Mouse (Mus musculus) hindbrain, embryonic 10.5 days (tissue): ENCODE data around the gene Thtpa. TPM values are rescaled to one million over a fixed set of nuclear protein-coding genes. Genes with fewer than 3 reads are reported as not detected.

Experiments used
- DNase-seq: peaks from one replicate; pipeline ENCODE4 v3.0.0-alpha.2; 2017; ENCODE audit warnings: low spot score
- H3K27ac ChIP-seq: fragments of 300-500 bp; sonication (generic); 2 replicates; pipeline ENCODE4 v1.5.1; 2016; ENCODE audit warnings: mild to moderate bottlenecking, moderate library complexity
- H3K27me3 ChIP-seq: fragments of 300-500 bp; sonication (generic); 2 replicates; pipeline ENCODE4 v1.6.1; 2016; ENCODE audit warnings: mild to moderate bottlenecking; ENCODE audit not compliant: poor library complexity, insufficient read depth, severe bottlenecking
- H3K36me3 ChIP-seq: fragments of 300-500 bp; sonication (generic); 2 replicates; pipeline ENCODE4 v1.6.1; 2016; ENCODE audit warnings: mild to moderate bottlenecking, moderate library complexity
- H3K4me1 ChIP-seq: fragments of 300-500 bp; sonication (generic); replicated peaks from 2 replicates; pipeline ENCODE4 v1.6.1; 2016; ENCODE audit warnings: mild to moderate bottlenecking
- H3K4me3 ChIP-seq: fragments of 300-500 bp; sonication (generic); 2 replicates; pipeline ENCODE4 v1.5.1; 2016; ENCODE audit warnings: mild to moderate bottlenecking, moderate library complexity
- H3K9me3 ChIP-seq: fragments of 300-500 bp; sonication (generic); 2 replicates; pipeline ENCODE4 v1.6.1; 2016; ENCODE audit warnings: mild to moderate bottlenecking, moderate library complexity
- WGBS: fragments of 180-500 bp; shearing (Covaris S2); methylation state at CpG from one replicate; pipeline ENCODE4 v1.1.7; 2016; 5-methylcytosine and 5-hydroxymethylcytosine counted together
- polyA plus RNA-seq: library from polyadenylated mRNA; unstranded; fragments of >200 nt; fragmentation: Nextera tagmentation; extraction: Ambion mirVana; gene quantifications from 2 replicates; pipeline ENCODE4 v1.2.1, GENCODE M21; 2016

Thtpa gene
- polyA plus RNA-seq, 1 experiment from 2014 or later: 26.1 TPM

DNA sequence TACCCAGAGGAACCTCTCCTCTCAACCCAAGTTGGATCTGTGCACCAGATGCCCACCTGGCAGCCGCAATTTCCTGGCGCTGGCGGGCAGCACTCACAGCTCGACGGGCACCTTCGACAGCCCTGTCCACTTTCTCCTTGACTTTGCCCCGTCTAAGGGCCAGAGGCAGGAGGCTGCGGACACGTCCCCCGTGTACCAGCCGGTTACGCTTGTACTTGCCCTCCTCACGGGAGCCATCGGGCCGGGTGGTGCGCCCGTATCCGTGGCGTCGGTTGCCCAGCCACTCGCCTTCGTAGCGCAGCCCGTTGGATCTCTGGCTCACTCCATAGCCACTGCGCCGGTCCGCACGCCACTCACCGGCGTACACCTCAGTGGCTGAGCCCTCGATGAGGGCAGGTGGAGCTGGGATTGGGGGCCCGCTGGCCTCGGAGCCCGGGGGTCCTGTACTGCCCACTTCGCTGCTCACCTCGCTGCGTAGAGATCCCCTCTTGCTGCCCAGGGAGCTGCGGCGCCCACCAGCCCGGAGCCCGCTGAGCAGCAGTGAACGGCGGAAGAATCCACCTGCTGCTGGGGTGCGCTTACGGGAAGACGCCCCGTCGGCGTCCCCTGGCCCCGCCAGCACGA is 18.9 kb downstream of the Thtpa start:
- H3K27ac ChIP-seq: no peak overlapping the region
- WGBS: 71% methylated on average over 51 of the region's 51 CpGs
- H3K36me3 ChIP-seq: no peaks in the 10 kb centered on the region
- H3K4me3 ChIP-seq: peak overlapping the region; percentile 73; the same call in 1 of the 2 replicates
- no peak for DNase-seq
- peaks cover 54% of the 10 kb centered on the region for H3K4me1 ChIP-seq
- H3K9me3 ChIP-seq: no peaks in the 10 kb centered on the region
- H3K27me3 ChIP-seq: peaks cover 96% of the 10 kb centered on the region

GRCm38 (mm10) chr14:55113975-55114645 is 19.5 kb downstream of the Thtpa start:
- Histone ChIP-seq H3K4me1 (peaks cover 48% of the 10 kb centered on the region), H3K36me3 (no peaks in the 10 kb centered on the region), H3K27ac (0 out of 2 replicates have a peak overlapping the region, but pooled peaks have one; percentile 86), H3K27me3 (peaks cover 94% of the 10 kb centered on the region), H3K9me3 (no peaks in the 10 kb centered on the region), H3K4me3 (peak overlapping the region; percentile 73)
- peak; percentile 36 for DNase-seq
- 9% methylated on average over 26 of the region's 26 CpGs for WGBS

DNA sequence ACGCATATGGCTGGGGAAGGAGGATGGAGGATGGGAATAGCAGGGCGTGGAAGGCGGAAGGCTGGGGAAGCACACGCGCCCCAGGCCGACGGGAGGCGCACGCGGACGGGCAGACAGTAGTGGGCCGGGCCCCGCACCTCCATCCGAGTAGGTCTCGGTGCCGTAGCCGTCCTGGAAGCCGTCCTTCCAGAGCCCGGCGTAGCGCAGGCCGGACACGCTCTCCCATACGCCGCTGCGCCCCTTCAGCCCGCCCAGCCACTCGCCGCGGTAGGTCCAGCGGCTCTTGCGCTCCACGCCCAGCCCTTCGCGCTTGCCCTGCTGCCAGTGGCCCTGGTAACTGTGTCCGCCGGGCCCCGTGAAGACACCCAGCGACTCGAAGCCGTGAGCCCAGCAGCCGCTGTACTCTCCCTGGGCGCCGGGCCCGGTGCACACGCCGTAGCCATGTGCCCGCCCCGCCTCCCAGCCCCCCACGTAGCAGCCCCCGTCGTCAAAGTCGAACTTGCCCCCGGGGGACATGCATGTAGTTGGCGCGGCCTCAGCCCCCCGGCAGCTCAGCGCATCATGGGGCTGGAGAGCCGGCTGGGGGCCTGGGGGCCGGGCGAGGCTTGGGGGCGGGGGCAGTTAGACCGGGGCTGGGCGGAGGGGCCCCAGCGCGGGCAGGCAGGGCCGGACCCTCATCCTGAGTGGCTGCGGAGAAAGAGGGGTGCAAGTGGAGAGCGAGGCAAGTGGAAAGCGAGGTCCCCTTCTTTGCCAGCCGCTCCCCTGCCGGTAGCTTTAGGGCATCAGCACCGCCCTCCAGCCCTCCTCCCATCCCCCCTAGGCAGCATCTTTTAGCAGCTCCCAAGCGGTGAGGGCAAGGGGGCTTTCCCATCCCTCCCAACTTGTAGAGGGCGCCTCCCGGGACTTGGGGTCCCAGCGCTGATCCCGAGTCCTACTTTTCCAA is 20.4 kb downstream of the Thtpa start:
- peaks cover 84% of the 10 kb centered on the region for H3K27me3 ChIP-seq
- H3K4me3 ChIP-seq: peak overlapping the region; percentile 73
- H3K9me3 ChIP-seq: no peaks in the 10 kb centered on the region
- WGBS: under 1% methylated on average over 78 of the region's 78 CpGs
- no peaks in the 10 kb centered on the region for H3K36me3 ChIP-seq
- peaks cover 39% of the 10 kb centered on the region for H3K4me1 ChIP-seq
- H3K27ac ChIP-seq: peak overlapping the region; percentile 86
- DNase-seq: peak; percentile 65

DNA sequence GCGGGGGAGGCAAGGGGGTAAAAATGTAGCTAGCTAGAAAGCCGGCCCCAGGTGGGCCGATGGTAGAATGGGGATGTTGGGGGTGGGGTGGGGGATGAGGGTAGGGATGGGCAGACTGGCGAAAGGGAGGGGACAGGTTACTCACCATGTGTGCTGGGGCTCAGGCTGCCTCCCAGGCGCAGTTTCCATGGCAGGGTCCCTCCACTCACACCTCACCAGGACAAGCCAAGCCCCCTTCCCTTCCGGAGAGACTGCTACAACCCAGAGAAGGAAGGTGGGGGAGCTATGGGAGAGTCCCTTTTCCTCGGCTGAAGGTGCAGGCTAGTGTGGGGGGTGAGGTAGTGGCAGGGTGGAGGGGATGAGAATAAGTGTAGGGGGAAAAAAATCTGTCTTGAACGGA is 21.3 kb downstream of the Thtpa start:
- Histone ChIP-seq H3K9me3 (no peaks in the 10 kb centered on the region), H3K36me3 (no peaks in the 10 kb centered on the region), H3K4me1 (peaks cover 37% of the 10 kb centered on the region), H3K27me3 (peaks cover 76% of the 10 kb centered on the region), H3K27ac (peak overlapping the region; percentile 86), H3K4me3 (peak overlapping the region; percentile 73)
- 1% methylated on average over 8 of the region's 8 CpGs for WGBS
- DNase-seq: no peak

GRCm38 (mm10) chr14:55116425-55117200 is 22.0 kb downstream of the Thtpa start, which contains the start of gene Jph4:
Jph4 (minus strand) TSS chr14:55116935.
- H3K36me3 ChIP-seq: no peaks in the 10 kb centered on the region
- H3K4me1 ChIP-seq: peaks cover 37% of the 10 kb centered on the region
- no peaks in the 10 kb centered on the region for H3K9me3 ChIP-seq
- peaks cover 69% of the 10 kb centered on the region for H3K27me3 ChIP-seq
- 4% methylated on average over 21 of the region's 21 CpGs for WGBS
- H3K4me3 ChIP-seq: peak within 1 kb of the TSS; percentile 73
- no peak for DNase-seq
- peak within 1 kb of the TSS; percentile 86 for H3K27ac ChIP-seq

DNA sequence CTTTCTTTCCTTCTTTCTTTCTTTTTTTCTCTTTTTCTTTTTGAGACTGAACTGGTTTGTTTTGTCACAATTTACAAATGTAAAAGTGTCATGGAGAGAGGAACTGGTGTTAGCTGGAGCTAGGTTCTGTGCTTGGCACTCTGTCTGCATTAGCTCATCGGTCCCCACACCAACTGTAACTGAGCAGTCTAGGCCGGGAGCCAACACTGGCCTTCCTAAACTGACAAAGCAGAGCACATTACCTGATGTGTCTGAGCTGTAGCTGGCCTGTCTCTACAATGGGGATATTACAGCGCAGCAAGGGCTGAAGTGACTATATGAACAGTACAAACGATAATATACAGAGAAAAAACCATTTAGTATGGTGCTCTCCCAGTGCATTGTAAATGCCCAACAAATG is 24.3 kb downstream of the Thtpa start:
- WGBS: 85% methylated on average over 4 of the region's 4 CpGs
- Histone ChIP-seq H3K9me3 (no peaks in the 10 kb centered on the region), H3K4me3 (no peak overlapping the region), H3K27ac (no peak overlapping the region), H3K36me3 (no peaks in the 10 kb centered on the region), H3K4me1 (peaks cover 43% of the 10 kb centered on the region), H3K27me3 (peaks cover 48% of the 10 kb centered on the region)
- DNase-seq: no peak

- H3K27me3 ChIP-seq: peaks cover 40% of the 10 kb centered on the region
- H3K27ac ChIP-seq: no peak overlapping the region
- H3K4me1 ChIP-seq: peaks cover 35% of the 10 kb centered on the region
- no peaks in the 10 kb centered on the region for H3K36me3 ChIP-seq
- no peaks in the 10 kb centered on the region for H3K9me3 ChIP-seq
- H3K4me3 ChIP-seq: no peak overlapping the region
- no peak for DNase-seq
- WGBS: 70% methylated on average over 4 of the region's 4 CpGs
Observed at GRCm38 (mm10) chr14:55119421-55120134, 25.0 kb downstream of the Thtpa start.

DNA sequence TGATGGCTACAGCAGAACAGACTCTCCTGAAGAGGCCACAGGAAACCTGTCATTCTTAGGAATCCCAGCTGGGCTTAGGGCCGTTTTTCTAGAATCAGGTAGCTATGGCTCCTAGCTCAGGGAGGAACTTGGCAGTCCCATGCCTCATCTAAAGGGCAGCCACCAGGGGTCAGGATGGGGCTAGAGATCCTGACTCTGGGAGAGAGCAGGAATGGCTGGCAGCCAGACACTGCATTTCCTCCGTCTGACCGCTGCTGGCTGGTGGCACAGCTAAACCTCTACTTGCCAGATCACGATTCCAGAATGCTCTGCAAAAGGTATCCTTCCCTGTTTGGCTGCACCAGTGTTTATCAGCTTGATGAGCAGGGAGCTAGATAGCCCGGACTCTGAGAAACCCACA is 27.4 kb downstream of the Thtpa start:
- H3K27ac ChIP-seq: no peak overlapping the region
- H3K36me3 ChIP-seq: no peaks in the 10 kb centered on the region
- peaks cover 12% of the 10 kb centered on the region for H3K4me1 ChIP-seq
- WGBS: 15% methylated on average over 5 of the region's 5 CpGs
- peaks cover 17% of the 10 kb centered on the region for H3K27me3 ChIP-seq
- H3K4me3 ChIP-seq: no peak overlapping the region
- no peaks in the 10 kb centered on the region for H3K9me3 ChIP-seq
- peak; percentile 83 for DNase-seq

GRCm38 (mm10) chr14:55122359-55122758 is 27.8 kb downstream of the Thtpa start:
- WGBS: 57% methylated on average over 8 of the region's 8 CpGs
- no peaks in the 10 kb centered on the region for H3K36me3 ChIP-seq
- no peaks in the 10 kb centered on the region for H3K9me3 ChIP-seq
- H3K4me3 ChIP-seq: no peak overlapping the region
- peaks cover 13% of the 10 kb centered on the region for H3K27me3 ChIP-seq
- no peak for DNase-seq
- H3K4me1 ChIP-seq: peaks cover 9% of the 10 kb centered on the region
- H3K27ac ChIP-seq: no peak overlapping the region

DNA sequence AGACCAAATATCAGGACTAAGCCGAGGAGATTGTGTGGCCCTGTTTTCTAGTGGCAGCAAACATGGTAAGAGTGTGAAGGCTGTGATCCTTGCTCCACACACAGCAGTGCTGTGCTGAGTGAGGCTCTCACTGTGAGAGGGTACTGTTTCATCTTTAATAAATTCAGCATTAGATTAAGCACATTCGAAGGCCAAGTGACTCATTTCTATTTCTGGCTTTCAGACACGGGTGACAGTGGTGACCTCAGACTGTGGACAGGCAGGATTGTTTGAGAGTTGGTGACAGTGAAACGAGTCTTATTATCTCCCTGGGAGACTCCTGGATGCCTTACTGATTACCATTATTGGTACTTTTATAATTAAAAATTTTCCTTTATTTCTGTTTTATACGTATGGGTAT is 31.1 kb downstream of the Thtpa start:
- no peaks in the 10 kb centered on the region for H3K9me3 ChIP-seq
- H3K27ac ChIP-seq: no peak overlapping the region
- 88% methylated on average over 5 of the region's 5 CpGs for WGBS
- H3K27me3 ChIP-seq: no peaks in the 10 kb centered on the region
- DNase-seq: no peak
- H3K4me3 ChIP-seq: no peak overlapping the region
- no peaks in the 10 kb centered on the region for H3K36me3 ChIP-seq
- peaks cover 9% of the 10 kb centered on the region for H3K4me1 ChIP-seq

DNA sequence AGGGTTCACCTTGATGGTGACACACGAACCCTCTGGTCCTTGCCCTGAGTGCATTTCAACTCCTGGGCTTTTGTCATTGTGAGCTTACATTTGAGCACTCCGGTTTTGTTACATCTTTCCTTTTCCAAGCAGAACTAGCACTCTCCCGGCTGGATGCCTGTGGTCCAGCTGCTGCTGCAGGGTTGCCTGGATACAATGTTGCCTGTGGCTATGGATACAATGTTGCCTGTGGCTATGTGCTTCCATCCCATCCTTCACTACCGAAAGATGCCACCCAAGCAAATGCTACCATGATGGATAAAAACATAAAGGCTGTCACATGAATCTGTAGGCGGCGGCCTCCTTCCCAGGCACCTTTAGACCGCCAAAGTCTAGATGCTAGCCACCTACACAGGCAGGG is 31.9 kb downstream of the Thtpa start:
- H3K9me3 ChIP-seq: no peaks in the 10 kb centered on the region
- H3K27me3 ChIP-seq: no peaks in the 10 kb centered on the region
- DNase-seq: no peak
- no peaks in the 10 kb centered on the region for H3K36me3 ChIP-seq
- H3K27ac ChIP-seq: no peak overlapping the region
- WGBS: 73% methylated on average over 7 of the region's 7 CpGs
- peaks cover 9% of the 10 kb centered on the region for H3K4me1 ChIP-seq
- H3K4me3 ChIP-seq: no peak overlapping the region

DNA sequence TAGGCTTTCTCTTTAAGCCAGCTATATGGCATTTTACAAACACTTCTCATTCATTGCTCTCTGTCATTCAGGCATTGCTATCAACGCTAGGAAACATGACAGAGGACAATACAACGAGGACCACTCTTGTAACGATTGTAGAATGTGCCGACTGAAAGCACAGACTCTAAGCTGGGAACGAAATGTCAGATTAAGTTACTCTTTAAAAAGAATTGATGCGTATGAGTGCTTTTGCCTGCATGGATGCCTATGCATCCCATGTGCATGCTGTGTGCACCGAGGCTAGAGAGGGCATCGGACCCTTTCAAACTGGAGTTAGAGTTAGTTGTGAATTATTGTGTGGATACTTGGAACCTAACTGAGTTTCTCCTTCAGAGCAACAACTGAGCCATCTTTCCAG is 41.1 kb downstream of the Thtpa start:
- Histone ChIP-seq H3K27ac (no peak overlapping the region), H3K4me1 (peaks cover 6% of the 10 kb centered on the region; the same call in 1 of the 2 replicates), H3K27me3 (peaks cover 5% of the 10 kb centered on the region; the same call in 1 of the 2 replicates), H3K4me3 (no peak overlapping the region), H3K36me3 (no peaks in the 10 kb centered on the region), H3K9me3 (no peaks in the 10 kb centered on the region)
- WGBS: 81% methylated on average over 8 of the region's 8 CpGs
- DNase-seq: no peak
